Mouse (Mus musculus) retina, adult 2 months (tissue): ENCODE measurements around the gene Hecw2.
A peak's percentile ranks its signal among the peaks of the same experiment; 100 is the strongest.

Experiments
- DNase-seq: peaks from one replicate; pipeline ENCODE4 v3.0.0-alpha.2; 2012; ENCODE audit warnings: low read depth, low spot score

Gene Hecw2

DNA sequence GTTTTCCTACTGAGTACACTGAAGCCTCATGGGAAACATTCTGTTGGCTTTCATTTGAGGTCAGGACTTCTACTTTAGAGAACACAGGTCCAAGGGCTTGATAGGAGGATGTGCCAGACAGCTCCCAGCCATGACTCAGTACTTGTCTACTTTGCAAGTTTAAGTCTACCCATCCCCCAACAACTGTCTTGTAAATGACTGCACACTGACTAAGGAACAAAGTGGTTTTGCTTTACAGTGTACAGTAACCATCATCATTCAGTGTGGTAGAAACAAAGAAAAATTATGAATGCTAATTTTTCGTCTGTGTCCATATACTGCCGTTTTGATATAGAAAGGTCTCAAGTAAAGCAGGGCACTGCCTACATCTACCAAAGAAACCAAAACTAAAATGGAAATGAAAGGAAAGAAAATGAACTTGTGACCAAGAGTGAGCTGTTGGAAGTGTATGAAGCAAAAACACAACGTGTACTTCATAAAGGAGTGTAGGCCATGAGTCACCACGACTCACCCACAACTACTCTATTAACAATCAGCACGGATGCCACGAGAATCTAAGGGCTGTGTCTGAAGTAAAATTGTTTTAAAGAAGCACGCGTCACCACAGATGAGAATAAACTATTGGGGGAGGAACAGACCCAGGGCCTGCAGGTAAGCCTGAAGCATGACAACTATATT lies 356.6 kb downstream of the Hecw2 start:
- DNase-seq = no peak

DNA sequence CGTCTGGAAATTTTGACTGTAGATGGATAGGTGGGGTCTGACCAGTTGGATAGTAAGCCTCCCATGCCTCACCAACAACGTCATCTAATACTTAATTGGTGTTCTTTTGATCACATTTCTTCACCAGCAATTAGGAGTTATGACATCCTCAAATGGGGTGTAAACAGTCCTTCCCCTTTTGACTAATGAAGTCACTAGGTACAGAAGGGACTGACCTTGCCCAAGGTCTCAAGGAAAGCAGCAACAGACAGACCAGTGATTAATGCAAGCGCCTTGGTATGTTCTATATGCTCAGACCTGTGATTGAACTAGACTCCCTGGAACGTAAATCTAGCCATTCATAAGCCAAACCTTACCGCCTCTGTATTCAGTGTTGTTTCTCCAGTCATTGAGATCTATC lies 364.7 kb downstream of the Hecw2 start:
- DNase-seq = no peak

GRCm38 (mm10) chr1:53829089-53829488 lies 365.9 kb downstream of the Hecw2 start:
- no peak for DNase-seq

DNA sequence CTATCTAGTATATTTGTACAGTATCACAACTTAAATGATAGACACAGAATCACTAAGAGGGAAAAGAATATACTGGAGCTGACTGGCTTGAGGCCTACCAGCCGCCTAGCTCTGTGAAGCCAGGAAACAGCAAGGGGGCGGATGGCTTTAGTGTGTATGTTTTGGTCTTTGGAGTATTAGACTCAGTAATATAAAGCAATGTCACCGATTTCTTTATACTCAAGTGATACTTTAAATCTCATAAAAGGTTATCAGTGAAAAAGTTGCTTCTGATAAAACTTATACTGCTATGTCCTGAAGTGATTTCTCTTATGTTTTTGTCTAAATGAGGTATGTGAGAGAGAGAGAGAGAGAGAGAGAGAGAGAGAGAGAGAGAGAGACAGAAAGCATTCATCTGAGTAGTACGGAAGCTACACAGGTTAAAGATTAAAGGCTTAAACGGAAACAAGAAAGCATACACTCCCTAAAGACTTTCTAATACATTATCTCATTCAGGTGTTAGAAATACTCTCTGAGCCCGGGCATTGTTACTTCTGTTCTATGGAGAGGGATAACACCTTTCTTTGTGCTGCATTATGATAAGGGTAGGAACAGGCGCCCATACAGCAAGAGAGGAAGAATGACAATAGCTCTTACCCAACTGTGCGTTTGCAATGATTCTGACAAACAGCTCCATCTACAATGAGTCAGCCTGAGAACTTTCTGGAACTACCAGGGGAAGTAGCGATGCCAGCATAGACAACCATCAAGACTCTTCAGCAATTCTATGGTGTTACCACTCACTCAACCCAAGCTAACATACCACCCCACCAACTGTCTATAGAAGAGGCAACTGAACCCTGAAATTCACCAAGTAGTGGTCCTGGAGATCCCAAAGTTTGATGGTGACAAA lies 370.3 kb downstream of the Hecw2 start:
- no peak for DNase-seq

GRCm38 (mm10) chr1:53823687-53824445 lies 371.1 kb downstream of the Hecw2 start:
- DNase-seq = peak; percentile 6

- DNase-seq = no peak
These were observed 373.0 kb downstream of the Hecw2 start for GRCm38 (mm10) chr1:53821983-53822382.

DNA sequence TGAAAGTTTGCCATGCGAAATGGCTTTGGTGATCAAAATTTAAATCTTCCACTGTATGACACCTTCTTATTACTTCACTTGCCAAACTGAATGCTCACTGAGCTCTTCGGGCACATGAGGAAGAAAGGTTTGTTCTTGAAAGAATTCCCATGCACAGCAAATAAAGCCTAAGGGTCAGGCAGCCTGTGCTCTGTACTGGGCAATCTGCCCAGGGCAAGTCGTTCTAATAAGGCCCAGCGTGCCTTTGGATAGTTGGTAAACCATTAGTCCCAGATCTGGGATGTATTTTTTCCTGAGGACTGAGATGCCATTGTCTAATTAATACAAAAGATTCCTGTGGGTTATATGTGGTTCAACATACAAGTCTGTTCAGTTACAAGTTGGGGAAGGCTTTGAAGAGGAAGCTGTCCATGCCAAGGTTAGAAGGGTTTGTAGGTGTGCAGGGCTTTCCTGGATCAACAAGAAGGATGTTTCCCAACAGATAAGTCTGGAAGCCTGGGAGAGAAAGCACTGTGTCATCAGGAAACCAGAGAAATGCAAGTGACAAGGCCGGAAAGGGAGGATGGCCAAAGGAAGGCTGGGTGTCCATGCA lies 374.8 kb downstream of the Hecw2 start:
- DNase-seq = no peak

DNA sequence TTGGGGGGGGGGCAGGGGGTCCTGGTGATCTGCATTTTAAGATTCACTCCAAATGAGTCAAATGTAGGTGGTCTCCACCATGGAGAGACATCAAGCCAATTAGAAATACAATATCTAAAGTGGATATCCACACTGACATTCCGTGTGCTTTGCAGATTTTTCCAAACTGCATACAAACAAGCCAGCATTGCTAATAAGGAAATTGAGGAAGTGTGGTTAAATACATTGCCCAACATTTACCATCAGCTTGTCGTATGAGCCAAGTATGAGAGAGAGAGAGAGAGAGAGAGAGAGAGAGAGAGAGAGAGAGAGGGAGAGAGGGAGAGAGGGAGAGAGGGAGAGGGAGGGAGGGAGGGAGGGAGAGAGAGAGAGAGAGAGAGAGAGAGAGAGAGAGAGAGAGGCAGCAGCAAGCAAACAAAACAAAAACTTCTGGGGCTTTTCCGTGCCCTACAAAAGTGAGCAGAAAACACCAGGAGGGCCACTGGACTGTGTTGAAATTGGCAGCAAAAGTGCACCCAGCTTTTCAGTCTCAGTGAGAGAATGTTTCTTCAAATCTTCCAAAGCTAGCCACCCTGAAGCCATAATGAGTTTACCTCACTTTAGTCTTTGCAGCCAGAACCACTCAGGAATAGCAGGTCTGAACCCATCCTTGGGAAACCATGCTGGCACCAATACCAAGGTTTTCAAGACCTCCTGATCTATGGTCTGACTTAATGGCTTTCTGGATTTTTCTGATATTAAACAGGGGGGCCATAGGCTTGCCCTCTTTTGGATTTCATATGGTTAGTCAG lies 376.7 kb downstream of the Hecw2 start:
- DNase-seq = no peak

GRCm38 (mm10) chr1:53816353-53816752 lies 378.6 kb downstream of the Hecw2 start:
- no peak for DNase-seq

DNA sequence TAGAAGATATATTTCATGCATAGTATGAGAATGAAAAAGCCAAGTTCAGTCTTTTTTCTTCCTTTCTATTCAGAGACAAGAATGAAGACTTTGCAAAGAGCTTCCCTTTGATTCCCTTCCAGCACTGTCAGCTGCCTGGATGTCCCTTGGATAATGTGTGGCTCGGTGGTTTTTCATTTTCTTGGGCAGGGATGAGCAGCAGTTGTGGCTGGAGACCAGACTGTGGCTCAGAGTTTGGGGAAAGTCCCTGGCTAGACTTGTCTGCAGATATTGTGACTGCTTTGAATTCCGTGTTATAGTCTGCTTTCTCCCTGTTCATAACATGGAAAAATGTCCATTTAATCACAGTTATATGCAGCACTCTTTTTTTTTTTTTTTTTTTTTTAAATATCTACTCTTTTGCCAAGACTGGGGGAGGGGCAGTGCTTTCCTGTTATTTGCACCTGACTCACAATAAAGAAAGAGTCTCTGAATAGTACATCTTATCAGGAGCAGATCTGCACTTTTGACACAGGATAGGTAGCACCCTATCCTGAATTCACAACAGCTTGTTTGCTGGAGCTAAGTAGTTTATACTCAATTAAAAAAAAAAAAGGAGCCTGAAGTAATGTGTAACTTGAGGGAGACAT lies 380.8 kb downstream of the Hecw2 start:
- no peak for DNase-seq

GRCm38 (mm10) chr1:53811919-53812318 lies 383.0 kb downstream of the Hecw2 start:
- no peak for DNase-seq

DNA sequence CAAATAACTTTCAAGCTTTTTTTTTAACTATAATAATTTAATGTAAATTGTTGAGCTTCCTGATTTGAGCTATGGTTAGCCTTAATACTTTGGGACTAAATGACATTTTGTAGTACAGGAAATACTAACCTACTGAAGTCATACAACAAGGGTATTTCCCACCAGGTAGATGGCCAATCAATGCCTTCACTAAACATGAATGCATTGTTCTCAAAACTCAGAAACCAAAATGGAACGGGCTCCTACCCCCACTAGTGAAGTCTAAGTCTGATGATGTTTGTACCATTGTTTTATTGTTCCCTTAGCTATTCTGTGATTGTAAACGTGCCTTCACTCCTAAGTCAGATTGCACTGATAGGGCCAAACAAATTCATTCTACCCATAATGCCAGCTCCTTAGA lies 386.7 kb downstream of the Hecw2 start:
- DNase-seq = no peak

- DNase-seq = no peak
These were observed 397.2 kb downstream of the Hecw2 start for GRCm38 (mm10) chr1:53797811-53798210.

GRCm38 (mm10) chr1:53797074-53797473 lies 397.9 kb downstream of the Hecw2 start:
- DNase-seq = no peak

GRCm38 (mm10) chr1:53796271-53796670 lies 398.7 kb downstream of the Hecw2 start:
- DNase-seq = no peak

DNA sequence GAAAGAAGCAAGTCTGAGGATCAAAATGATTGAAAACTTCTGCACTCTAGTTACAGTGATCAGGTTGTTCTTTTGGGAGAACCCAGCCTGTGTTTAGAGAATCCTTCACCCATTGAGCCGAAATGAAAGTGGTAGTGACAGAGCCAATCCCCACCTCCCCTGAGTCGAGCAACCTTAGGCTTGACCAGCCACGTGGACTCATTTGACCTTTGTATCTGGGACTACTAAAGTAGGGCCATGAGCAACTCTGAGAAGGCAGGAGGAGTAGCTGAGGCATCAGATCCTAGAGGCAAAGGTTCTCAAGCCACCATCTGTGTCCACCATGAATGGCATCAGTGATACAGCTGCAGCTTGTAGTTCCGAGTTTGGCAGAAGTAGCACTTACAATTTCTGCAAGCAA lies 399.4 kb downstream of the Hecw2 start:
- DNase-seq = no peak

DNA sequence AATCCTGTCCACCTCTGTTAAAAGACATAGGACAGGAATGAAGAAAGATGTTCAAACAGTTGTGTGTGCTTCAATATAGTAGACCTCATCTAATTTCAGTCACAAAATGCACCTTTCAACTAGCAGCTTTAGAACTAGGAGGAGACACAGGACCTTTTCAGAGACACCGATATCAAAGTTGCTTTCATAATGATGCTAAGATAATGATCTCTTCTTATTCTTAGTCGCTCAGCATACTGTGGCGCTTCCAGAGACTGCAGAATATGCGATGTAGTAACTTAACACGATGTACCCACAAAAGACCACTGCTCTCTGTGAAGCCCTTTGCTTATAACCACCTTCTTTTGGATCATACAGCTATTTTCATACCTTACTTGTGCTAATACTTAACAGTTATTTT lies 399.9 kb downstream of the Hecw2 start:
- no peak for DNase-seq

DNA sequence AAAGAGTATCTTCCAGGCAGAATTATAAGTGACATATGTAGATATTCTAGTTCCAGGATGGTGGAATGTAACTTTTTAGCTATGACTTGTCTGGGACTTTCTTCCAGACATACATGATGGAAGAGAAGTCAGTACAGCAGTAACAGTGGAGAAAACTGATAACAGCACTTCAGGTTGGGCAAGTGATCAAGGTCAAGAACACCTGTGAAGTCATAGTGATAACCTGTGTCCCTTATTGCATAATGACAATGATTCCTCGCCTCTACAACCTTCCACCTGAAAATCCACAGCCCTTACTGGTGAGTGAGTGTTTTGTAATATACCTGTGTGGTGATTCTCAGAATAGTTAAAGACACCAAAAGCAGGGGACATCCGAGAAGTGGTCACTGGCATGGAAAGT lies 400.7 kb downstream of the Hecw2 start:
- no peak for DNase-seq

- no peak for DNase-seq
These were observed 403.6 kb downstream of the Hecw2 start for GRCm38 (mm10) chr1:53791343-53791742.

DNA sequence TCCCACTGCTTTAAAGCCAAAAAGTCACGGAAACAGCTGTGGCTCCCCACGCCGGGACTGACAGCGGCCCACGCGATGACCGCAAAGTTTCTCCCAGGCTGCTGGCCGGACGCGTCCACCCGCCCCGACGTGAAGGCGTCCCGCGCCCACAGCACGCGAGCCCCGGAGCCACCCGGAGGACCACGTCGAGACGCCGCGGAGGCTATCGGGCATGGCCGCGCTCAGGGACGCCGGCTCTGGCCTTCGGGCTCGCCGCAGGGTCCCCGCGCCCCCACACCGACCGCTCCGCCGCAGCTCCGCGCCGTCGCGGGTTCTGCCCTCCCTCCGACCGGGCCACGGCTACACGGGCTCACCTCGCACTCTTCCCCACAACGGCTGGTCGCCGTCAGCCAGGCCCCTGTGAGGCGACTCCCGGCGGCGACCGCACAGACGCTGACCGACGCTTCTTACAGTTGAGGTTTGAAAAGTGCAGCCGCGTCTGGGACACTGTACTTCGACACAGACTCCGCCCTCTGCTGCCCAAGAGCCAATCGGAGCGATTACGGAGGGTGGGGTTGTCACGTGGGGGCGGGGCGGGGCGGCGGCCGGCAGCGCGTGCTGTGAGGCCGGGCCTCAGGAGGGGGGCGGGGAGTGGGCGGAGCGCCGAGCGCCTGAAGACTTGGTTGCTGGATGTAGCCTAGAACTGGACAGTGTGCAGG lies 410.1 kb downstream of the Hecw2 start, which contains the start of gene Stk17b:
Stk17b (minus strand) TSS at position 504 of the 698 bp plus-strand sequence.
- peak; percentile 78 for DNase-seq
